Mouse (Mus musculus) limb, embryonic 15.5 days (tissue): ENCODE data around the gene Gm20671. TPM values are rescaled to one million over a fixed set of nuclear protein-coding genes. Genes with fewer than 3 reads are reported as not detected.

Source experiments
- ATAC-seq: fragments of 200-750 bp; cut with Nextera tagmentation; 2 replicates; pipeline ENCODE4 v1.8.0; 2017; ENCODE audit warnings: low read depth, moderate TSS enrichment; ENCODE audit not compliant: insufficient number of reproducible peaks, low FRiP score, low TSS enrichment
- H3K27ac ChIP-seq: fragments of 300-500 bp; sonication (generic); 2 replicates; pipeline ENCODE4 v1.5.1; 2015; ENCODE audit warnings: moderate library complexity, mild to moderate bottlenecking, inconsistent platforms
- H3K27me3 ChIP-seq: fragments of 300-500 bp; sonication (generic); 2 replicates; pipeline ENCODE4 v1.6.1; 2015; ENCODE audit warnings: inconsistent platforms
- H3K36me3 ChIP-seq: fragments of 300-500 bp; sonication (generic); 2 replicates; pipeline ENCODE4 v1.6.1; 2015; ENCODE audit warnings: inconsistent platforms
- H3K4me1 ChIP-seq: fragments of 300-500 bp; sonication (generic); 2 replicates; pipeline ENCODE4 v1.6.1; 2015; ENCODE audit warnings: inconsistent platforms
- H3K4me2 ChIP-seq: fragments of 300-500 bp; sonication (generic); 2 replicates; pipeline ENCODE4 v1.6.1; 2015; ENCODE audit warnings: mild to moderate bottlenecking, inconsistent platforms
- H3K4me3 ChIP-seq: fragments of 300-500 bp; sonication (generic); 2 replicates; pipeline ENCODE4 v1.5.1; 2015; ENCODE audit warnings: mild to moderate bottlenecking, inconsistent platforms
- H3K9ac ChIP-seq: fragments of 300-500 bp; sonication (generic); 2 replicates; pipeline ENCODE4 v1.6.1; 2015; ENCODE audit warnings: inconsistent platforms
- H3K9me3 ChIP-seq: fragments of 300-500 bp; sonication (generic); 2 replicates; pipeline ENCODE4 v1.6.1; 2016; ENCODE audit warnings: inconsistent platforms
- WGBS: fragments of 180-500 bp; shearing (Covaris S2); methylation state at CpG from one replicate; pipeline ENCODE4 v1.1.7; 2015; 5-methylcytosine and 5-hydroxymethylcytosine counted together
- polyA plus RNA-seq: library from polyadenylated mRNA; unstranded; fragments of >200 nt; fragmentation: Nextera tagmentation; extraction: Ambion mirVana; gene quantifications from 2 replicates; pipeline ENCODE4 v1.2.1, GENCODE M21; 2015

Gene Gm20671
- polyA plus RNA-seq, 1 experiment from 2014 or later, result not detected

DNA sequence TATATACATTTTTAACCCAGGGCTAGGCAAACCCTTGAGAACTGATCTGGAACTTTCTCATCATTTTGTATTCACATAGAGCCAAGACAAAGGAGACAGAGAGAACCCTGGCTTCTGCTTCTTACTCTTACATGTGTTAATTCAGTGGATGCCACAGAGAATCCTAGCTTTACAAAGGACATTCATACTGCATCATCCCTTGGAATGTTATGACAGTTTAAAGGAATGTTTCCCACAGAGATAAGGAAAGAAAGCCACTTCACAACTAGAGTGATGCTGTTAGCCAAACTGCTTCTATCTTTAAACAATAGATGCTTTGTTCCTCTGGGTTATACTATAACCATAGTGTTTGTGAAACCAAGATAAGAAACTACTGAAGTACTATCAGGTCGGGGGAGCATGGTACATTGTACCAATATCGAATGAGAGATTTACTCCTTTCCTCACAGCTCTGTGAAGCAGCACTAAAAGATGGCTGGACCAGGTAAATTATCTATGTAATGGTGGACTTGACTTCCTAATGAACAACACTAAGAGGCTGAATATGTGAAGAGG lies 120.6 kb downstream of the Gm20671 start:
- Histone ChIP-seq H3K27ac (no peak overlapping the region), H3K27me3 (no peaks in the 10 kb centered on the region), H3K36me3 (no peaks in the 10 kb centered on the region), H3K9me3 (no peaks in the 10 kb centered on the region), H3K4me3 (no peak overlapping the region), H3K4me1 (no peaks in the 10 kb centered on the region), H3K9ac (no peak overlapping the region), H3K4me2 (no peak overlapping the region)
- no peak for ATAC-seq
- 85% methylated on average over 2 of the region's 2 CpGs for WGBS

DNA sequence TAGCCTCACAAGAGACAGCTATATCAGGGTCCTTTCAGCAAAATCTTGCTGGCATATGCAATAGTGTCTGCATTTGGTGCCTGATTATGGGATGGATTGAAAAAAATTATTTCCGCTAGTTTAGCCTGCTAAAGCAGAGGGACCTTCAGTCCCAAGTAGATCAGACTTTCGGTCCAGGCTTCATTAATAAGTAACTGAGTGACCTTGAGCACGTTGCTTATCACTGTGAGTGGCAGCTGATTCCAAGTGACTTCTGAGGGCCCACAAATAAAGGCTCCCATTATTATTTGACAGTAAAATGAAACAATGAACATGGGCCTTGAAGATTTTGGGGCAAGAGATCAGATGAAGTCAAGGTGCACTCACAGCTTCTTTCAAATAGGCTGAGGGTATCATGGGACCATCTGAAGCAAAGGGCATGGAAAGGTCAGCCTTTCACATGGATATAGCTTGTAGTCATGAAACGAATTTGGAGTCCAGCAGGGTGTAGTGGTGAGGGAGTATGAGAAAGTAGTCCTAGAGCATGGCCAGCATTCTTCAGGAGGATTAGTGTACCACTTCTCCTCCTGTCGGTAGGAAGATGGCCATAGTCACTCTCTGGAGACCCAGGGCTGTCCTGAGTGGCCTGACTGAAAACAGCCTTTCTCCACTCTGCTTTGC lies 129.6 kb downstream of the Gm20671 start:
- H3K4me3 ChIP-seq, result no peak overlapping the region
- WGBS, result 76% methylated on average over 5 of the region's 5 CpGs

DNA sequence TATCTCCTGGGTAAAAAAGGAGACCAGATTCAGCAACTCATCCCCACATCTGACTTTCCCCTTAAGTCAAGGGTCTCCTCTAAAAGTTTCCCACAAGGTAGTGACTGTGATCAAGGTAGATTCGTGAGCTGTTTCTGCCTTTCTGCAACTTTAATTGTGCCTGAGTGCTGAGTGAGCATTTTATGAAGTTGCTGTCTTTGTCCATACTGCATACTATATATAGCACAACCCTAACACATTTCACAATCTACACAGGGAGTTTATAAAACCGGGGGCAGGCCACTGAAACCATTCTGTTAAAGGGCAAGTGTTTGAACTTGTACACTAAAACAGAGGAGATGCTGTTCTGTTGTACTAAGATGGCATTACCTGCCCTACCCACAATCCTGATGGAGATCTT lies 133.5 kb downstream of the Gm20671 start:
- Histone ChIP-seq H3K9me3 (no peaks in the 10 kb centered on the region), H3K4me1 (no peaks in the 10 kb centered on the region), H3K4me2 (no peak overlapping the region), H3K27ac (no peak overlapping the region), H3K36me3 (no peaks in the 10 kb centered on the region), H3K27me3 (no peaks in the 10 kb centered on the region), H3K9ac (no peak overlapping the region), H3K4me3 (no peak overlapping the region)
- no peak for ATAC-seq
- 56% methylated on average over 2 of the region's 2 CpGs for WGBS

More for the DNA sequence above, 129.6 kb downstream of the Gm20671 start:
- Histone ChIP-seq H3K4me2 (no peak overlapping the region), H3K4me1 (no peaks in the 10 kb centered on the region), H3K36me3 (no peaks in the 10 kb centered on the region), H3K27me3 (no peaks in the 10 kb centered on the region), H3K9ac (no peak overlapping the region), H3K27ac (no peak overlapping the region), H3K9me3 (no peaks in the 10 kb centered on the region)
- no peak for ATAC-seq

Other genes with a start within 250 kb of the Gm20671 start
- gene Yes1, start 215.9 kb downstream of the Gm20671 start, polyA plus RNA-seq, result 28.6 and 29.1 TPM in 2 replicates
- 56.9 and 57.6 TPM in 2 replicates for gene Pisd, start 41.5 kb downstream of the Gm20671 start, polyA plus RNA-seq
- gene Prr14l, start 27.1 kb upstream of the Gm20671 start, polyA plus RNA-seq, result 12.7 and 16.7 TPM in 2 replicates
- gene Depdc5, start 36.6 kb upstream of the Gm20671 start, polyA plus RNA-seq, result 18.7 and 19.7 TPM in 2 replicates
- 363 and 383 TPM in 2 replicates for gene Ywhah, start 191.7 kb upstream of the Gm20671 start, polyA plus RNA-seq